Mouse (Mus musculus) heart, adult 2 months (tissue): Measurements from ENCODE around the gene Prr15l. TPM values are rescaled to one million over a fixed set of nuclear protein-coding genes. Genes with fewer than 3 reads are reported as not detected.

Experiments
- DNase-seq, 2 experiments: peaks; one replicate each; pipeline ENCODE4 v3.0.0; 2021
- H3K27ac ChIP-seq: fragments of 200-600 bp; 2 replicates; pipeline ENCODE4 v1.8.1; 2022
- H3K27me3 ChIP-seq: fragments of 200-500 bp; 2 replicates; pipeline ENCODE4 v1.6.1; 2012; ENCODE audit warnings: mild to moderate bottlenecking, low read length, inconsistent platforms, mixed read lengths; ENCODE audit not compliant: control insufficient read depth, insufficient read depth
- H3K36me3 ChIP-seq: fragments of 200-500 bp; 2 replicates; pipeline ENCODE4 v1.6.1; 2012; ENCODE audit warnings: low read length, inconsistent platforms; ENCODE audit not compliant: control insufficient read depth, insufficient read depth
- H3K4me1 ChIP-seq: fragments of 200-500 bp; 2 replicates; pipeline ENCODE4 v1.6.1; 2011; ENCODE audit warnings: low read length; ENCODE audit not compliant: control insufficient read depth, insufficient read depth
- H3K4me3 ChIP-seq: fragments of 200-600 bp; 2 replicates; pipeline ENCODE4 v1.8.1; 2022
- H3K79me2 ChIP-seq: fragments of 200-500 bp; replicated peaks from 2 replicates; pipeline ENCODE4 v1.6.1; 2012; ENCODE audit warnings: mild to moderate bottlenecking, inconsistent platforms, low read length, moderate library complexity, mixed read lengths; ENCODE audit not compliant: control insufficient read depth, insufficient read depth
- H3K9ac ChIP-seq: fragments of 200-500 bp; 2 replicates; pipeline ENCODE4 v1.6.1; 2012; ENCODE audit warnings: low read depth, mild to moderate bottlenecking, control low read depth, inconsistent platforms, low read length, mixed read lengths
- CTCF ChIP-seq: fragments of 200-600 bp; IDR thresholded peaks from 2 replicates; pipeline ENCODE4 v1.8.1; 2022; ENCODE audit warnings: antibody characterized with exemption, mild to moderate bottlenecking, moderate library complexity
- EP300 ChIP-seq: fragments of 200-500 bp; IDR thresholded peaks from 2 replicates; pipeline ENCODE4 v1.6.1; 2011; ENCODE audit warnings: low read depth, low read length, control low read depth; ENCODE audit not compliant: insufficient read depth
- POLR2A ChIP-seq: fragments of 200-500 bp; IDR thresholded peaks from 2 replicates; pipeline ENCODE4 v1.6.1; 2011; ENCODE audit warnings: mild to moderate bottlenecking, low read depth, low read length, control low read depth; ENCODE audit not compliant: insufficient read depth
- WGBS: fragments of 180-500 bp; shearing (Covaris S2); methylation state at CpG from one replicate; pipeline ENCODE4 v1.1.7; 2018; 5-methylcytosine and 5-hydroxymethylcytosine counted together
- intact Hi-C: fragments of 180-260 bp; cut with DNase I; formaldehyde crosslinking; loops from one replicate; pipeline ENCODE4 v1.15.1; 2025
- polyA plus RNA-seq: library from polyadenylated mRNA; depleted of rRNA; stranded (reverse); fragments of >200 nt; gene quantifications from 2 replicates; pipeline ENCODE4 v1.2.3, GENCODE M21; 2012
- total RNA-seq, 2 experiments: library from RNA; stranded (reverse); gene quantifications; 2 replicates each; pipeline ENCODE4 v1.2.3; 2021

Prr15l gene
- total and polyA plus RNA-seq, 3 experiments: 0.93 to 2.5 (median 2.1) TPM

- H3K36me3 ChIP-seq: no peaks in the 10 kb centered on the region
- no peak overlapping the region for H3K9ac ChIP-seq
- WGBS: 81% methylated on average over 12 of the region's 12 CpGs
- H3K27ac ChIP-seq: no peak overlapping the region
- no peaks in the 10 kb centered on the region for H3K79me2 ChIP-seq
- no peaks in the 10 kb centered on the region for H3K4me1 ChIP-seq
- no peak for DNase-seq
- intact Hi-C loops: no loop called here
- TF ChIP-seq POLR2A: no peak
- no peak for TF ChIP-seq CTCF
- no peak for TF ChIP-seq EP300
- H3K27me3 ChIP-seq: peaks cover 3% of the 10 kb centered on the region; the same call in 1 of the 2 replicates
- H3K4me3 ChIP-seq: no peak overlapping the region
These were observed 2.3 kb upstream of the Prr15l start for GRCm38 (mm10) chr11:96925469-96926148.

- DNase-seq: no peak
- no peak overlapping the region for H3K9ac ChIP-seq
- H3K79me2 ChIP-seq: no peaks in the 10 kb centered on the region
- TF ChIP-seq EP300 (no peak), POLR2A (no peak), CTCF (no peak)
- no peak overlapping the region for H3K27ac ChIP-seq
- H3K4me1 ChIP-seq: no peaks in the 10 kb centered on the region
- 82% methylated on average over 5 of the region's 5 CpGs for WGBS
- H3K36me3 ChIP-seq: no peaks in the 10 kb centered on the region
- no peak overlapping the region for H3K4me3 ChIP-seq
- intact Hi-C loops: no loop called here
- H3K27me3 ChIP-seq: peaks cover 3% of the 10 kb centered on the region; the same call in 1 of the 2 replicates
These were observed 1.3 kb upstream of the Prr15l start for GRCm38 (mm10) chr11:96926587-96926986.

DNA sequence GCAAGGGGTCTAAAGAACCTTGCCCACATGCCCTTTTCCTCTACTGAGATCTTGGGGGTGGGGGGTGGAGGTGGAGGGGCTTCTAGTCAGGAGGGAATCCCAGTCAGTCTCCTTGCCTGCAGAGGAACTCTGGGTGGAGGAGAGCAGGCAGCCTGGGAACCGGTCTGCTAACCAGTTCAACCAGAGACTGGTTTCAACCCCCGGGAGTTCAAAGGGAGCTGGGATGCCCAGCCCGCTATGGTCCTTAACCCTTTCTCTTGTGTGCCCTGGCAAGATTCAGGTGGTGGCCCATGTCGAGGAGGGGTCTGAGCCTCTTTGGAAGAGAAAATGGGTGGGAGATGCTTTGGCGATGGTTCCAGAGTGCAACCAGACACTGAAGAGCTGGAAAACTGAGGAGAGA, 787 bp downstream of the Prr15l start:
- no peak overlapping the region for H3K27ac ChIP-seq
- 9% methylated on average over 5 of the region's 5 CpGs for WGBS
- H3K4me1 ChIP-seq: no peaks in the 10 kb centered on the region
- no peak for DNase-seq
- H3K79me2 ChIP-seq: no peaks in the 10 kb centered on the region
- no peak for TF ChIP-seq EP300
- no peak for TF ChIP-seq POLR2A
- TF ChIP-seq CTCF: no peak
- no peak overlapping the region for H3K4me3 ChIP-seq
- no peaks in the 10 kb centered on the region for H3K36me3 ChIP-seq
- H3K27me3 ChIP-seq: peaks cover 3% of the 10 kb centered on the region; the same call in 1 of the 2 replicates
- intact Hi-C loops: no loop called here
- no peak overlapping the region for H3K9ac ChIP-seq

DNA sequence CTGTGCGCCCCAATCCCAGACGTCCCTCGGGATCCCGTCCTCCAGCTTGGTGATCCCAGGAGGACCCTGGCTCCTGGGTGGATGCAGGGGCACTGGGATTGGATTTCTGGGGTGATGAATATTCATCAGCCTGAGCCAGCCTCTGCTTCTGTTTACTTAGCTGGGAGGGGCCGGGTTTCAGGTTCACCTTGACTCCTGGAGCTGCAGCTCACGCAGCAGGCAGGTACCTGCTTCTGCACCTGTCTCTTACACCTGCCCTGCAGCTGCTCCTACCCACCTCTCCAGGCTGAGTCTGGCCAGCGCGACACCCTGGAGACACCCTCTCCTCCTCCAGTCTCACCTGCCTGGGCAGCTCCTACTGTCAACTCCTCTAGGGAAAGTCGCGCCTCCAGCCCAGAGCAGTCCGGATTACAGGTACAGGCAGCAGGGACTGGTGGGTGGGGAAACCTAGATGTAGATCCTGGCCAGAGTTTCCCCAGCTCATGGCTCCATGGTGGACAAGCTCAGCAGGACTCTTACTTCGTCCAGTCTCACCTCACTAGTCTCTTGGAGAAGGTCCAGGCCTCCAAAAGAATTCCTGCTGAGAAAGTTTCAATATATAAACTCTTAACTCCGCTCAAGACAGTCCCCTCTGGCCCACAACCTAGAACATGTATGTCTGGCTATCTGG, 1.3 kb downstream of the Prr15l start:
- H3K4me3 ChIP-seq: no peak overlapping the region
- intact Hi-C loops: no loop called here
- H3K9ac ChIP-seq: no peak overlapping the region
- peaks cover 2% of the 10 kb centered on the region; the same call in 1 of the 2 replicates for H3K4me1 ChIP-seq
- no peak overlapping the region for H3K27ac ChIP-seq
- H3K27me3 ChIP-seq: peaks cover 3% of the 10 kb centered on the region; the same call in 1 of the 2 replicates
- DNase-seq: no peak
- no peaks in the 10 kb centered on the region for H3K36me3 ChIP-seq
- 25% methylated on average over 13 of the region's 13 CpGs for WGBS
- H3K79me2 ChIP-seq: no peaks in the 10 kb centered on the region
- TF ChIP-seq CTCF (no peak), POLR2A (no peak), EP300 (no peak)

DNA sequence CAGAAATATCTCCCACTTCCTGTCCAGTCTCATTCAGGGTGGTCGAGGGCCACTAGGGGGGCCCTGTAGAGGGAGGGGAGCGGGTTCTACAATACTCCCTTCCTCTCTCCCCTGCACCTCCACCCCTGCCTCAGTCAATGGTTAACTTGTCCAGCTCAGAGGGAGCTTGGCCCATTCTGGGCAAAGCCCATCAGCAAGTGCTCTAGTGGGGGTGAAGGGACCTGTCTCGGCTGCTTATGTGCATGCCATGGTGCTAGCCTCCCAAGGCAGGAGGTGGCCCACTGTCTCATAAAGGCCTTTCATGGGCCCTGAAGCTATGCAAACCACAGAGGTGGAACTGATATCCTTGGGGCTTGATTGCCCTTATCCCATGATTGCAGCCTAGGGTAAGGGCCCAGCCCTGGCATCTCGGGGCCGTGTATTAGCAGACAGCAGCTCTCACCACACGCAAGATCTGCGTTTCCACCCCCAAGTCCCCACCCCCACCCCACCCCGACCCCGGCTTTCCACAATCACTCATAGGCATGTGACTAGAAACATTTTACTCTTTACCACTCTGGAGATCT, 1.9 kb downstream of the Prr15l start:
- intact Hi-C loops: no loop called here
- 64% methylated on average over 9 of the region's 9 CpGs for WGBS
- Histone ChIP-seq H3K36me3 (no peaks in the 10 kb centered on the region), H3K4me1 (peaks cover 2% of the 10 kb centered on the region; the same call in 1 of the 2 replicates), H3K9ac (no peak overlapping the region), H3K4me3 (no peak overlapping the region), H3K27me3 (peaks cover 3% of the 10 kb centered on the region; the same call in 1 of the 2 replicates), H3K79me2 (no peaks in the 10 kb centered on the region), H3K27ac (no peak overlapping the region)
- TF ChIP-seq POLR2A: no peak
- TF ChIP-seq EP300: no peak
- TF ChIP-seq CTCF: no peak
- DNase-seq: no peak
